Mouse (Mus musculus) heart, adult 18-20 months (tissue): ENCODE data around the gene Gm10645. TPM values are rescaled to one million over a fixed set of nuclear protein-coding genes. Genes with fewer than 3 reads are reported as not detected.

Experiments
- DNase-seq, 2 experiments: peaks; one replicate each; pipeline ENCODE4 v3.0.0; 2021 to 2022; ENCODE audit warnings: mixed read lengths in 1 of 2
- total RNA-seq, 2 experiments: library from RNA; stranded (reverse); gene quantifications; 2 replicates each; pipeline ENCODE4 v1.2.3; 2021

Gm10645 gene
- total RNA-seq, 2 experiments from 2014 or later, result not detected

DNA sequence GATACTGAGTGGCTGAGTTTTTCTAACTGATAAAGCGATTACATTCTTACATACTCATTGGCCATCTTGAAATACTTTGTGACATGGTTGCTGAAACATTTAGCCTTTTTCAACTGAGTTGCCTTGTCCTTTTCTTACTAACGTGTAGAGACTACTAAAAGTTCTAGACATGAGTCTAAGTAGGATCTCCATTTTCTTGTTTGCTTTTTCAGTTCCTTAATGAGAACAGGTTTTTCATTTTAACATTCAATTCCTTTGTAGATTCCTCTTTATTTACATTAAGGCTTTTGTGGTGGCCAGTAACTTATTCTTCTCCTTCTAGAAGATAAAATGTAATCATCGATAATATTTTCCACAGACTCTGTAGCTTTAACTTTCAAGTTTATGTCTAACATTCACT is 3.2 kb upstream of the Gm10645 start:
- DNase-seq, result no peak

DNA sequence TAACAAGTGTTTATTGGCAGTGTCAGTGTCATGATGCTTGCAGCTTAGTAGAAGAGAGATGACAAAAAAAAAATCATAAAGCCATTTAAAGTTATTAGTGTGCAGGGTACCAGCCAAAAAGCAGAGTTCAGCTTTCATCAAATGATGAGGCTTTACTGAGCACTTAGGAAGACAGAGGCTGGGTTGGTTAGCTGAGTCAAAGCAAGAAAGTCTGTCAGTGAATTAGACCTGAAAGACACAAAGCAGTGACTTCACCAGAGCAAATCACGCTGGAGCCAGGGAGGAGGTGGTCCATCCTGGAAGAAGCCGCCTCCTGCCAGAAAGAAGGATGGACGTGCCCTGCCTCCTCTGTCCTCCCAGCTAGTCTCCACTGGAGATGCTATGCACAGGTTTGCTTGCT is 2.0 kb upstream of the Gm10645 start:
- no peak for DNase-seq

DNA sequence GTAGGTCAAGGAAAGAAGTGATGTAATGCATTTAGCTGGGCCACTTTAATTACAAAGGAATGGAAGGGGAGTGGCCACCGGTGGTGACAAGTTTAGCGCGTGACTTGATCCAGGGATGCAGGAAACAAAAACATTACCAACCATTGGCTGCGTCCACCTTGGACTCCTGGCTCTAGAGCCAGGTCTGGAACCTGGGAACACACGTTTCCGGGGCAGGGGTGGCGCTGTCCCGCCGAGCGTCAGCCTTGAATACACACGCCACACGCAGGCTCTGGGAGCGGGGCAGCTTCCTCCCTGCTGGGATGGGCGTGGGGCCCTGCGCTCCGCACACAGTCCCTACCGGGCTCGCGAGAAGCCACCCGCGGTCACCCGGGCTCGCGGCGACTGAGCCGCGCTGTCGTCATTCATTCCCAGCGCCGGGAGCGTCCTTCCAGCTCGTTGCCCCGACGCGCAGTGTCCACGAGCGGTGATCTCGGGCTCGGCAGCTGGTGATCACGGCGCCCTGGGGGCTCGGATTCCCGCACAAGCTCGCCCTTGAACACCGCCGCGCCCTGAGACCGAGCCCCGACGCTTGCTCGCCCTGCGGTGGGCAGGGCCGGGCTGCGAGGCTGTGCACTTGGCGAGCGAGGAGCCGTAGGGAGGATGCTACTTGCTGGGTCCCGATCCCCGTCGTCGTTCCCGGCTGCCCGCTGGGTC is 587 bp downstream of the Gm10645 start, which contains the start of gene Tbc1d9:
Gene Tbc1d9 (plus strand): TSS at position 118 of the 696 bp plus-strand sequence.
- DNase-seq, result peak; percentile 72 to 73

DNA sequence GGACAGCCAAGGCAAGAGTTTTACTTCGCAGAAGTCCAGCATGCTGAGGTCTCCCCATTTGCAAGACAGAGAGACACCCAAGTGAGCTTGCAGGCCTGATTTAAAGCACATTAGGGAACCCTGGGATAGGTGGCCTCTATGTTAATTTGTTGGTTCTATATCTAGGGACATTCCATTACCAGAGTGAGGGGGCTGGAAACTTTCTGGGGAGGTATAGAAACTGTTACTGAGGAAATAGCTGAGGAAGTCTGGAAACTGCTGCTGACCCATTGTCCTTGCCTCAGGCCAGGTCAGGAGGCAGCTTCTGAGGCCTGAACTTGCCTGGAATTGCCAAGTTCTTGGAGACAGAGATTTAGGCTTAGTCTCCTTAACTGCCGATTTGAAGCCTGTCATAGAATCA is 5.4 kb downstream of the Gm10645 start:
- DNase-seq, result no peak

DNA sequence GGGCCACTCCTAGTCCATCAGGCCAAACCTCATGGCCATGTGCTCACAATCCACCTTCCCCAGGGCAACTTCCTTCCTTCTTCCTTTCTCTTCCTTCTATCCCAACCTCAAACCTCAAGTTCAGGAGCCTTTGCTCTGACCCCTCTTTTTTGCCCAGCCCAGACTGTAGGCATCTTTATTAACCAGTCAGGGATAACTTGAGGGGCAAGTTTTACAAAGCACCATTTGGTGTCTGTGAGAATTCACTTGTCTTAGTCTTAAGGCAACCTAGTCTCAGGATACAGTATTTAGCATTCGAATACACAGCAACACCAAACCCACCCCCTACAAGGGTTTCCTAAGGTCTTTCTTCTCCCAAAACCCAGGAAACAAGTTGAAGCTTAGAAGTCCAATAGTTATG is 6.4 kb downstream of the Gm10645 start:
- DNase-seq, result no peak

DNA sequence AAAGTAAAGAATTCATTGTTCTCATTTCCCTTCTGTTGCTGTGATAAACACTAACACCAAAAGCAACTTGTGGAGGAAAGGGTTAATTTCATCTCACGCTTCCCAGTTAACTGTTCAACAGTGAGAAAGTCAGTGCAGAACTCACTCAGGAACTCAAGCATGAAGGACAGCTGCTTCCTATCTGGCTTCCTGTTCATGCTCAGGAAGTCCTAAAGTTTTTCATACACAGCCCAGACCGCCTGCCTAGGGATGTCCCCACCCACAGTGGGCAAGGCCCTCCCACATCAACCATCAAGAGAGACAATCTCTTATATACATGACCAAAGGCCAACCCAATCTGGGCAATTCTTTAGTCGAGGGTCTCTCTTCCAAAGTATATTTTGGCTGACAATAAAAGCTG is 7.0 kb downstream of the Gm10645 start:
- peak in 1 of 2 experiments; percentile 28 for DNase-seq

DNA sequence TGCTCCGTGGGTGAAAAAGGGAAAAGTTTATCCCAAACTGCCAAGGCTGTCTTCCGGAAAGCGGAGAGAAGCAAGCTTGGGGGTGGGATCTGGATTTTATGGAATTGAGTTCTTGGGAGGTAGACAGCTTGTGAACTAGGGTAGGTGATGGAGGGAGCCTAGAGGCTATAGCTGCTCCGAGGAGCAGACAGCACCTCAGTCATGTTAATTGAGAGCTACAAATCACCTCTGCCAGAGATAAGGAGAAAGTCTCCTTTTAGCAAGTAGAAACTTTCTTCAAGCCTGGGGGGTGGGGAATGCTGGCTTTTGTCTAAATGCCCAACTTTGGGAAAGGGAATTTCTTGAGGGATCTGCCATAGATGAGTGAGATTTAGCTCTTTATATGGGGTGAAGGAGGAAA is 10.9 kb downstream of the Gm10645 start:
- DNase-seq, result no peak

DNA sequence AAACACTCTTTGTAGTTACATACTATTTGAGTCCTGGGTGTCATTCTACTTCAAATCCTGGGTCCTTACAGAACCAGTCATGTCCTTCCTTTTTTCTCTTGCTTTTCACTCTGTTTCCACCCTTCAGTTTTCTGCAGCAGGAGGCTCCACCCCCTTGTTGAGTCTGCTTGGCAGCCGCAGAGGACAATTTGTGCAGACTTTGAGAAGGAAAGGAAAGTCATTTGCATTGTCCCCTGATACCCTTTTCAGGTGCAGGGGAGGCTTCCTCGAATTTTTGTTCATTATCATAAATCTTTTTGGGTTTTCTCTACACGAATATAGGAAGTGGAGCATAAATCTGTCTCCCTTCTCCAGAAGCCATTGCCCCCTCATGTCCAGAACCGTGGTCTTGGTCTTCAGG is 13.5 kb downstream of the Gm10645 start:
- peak in 1 of 2 experiments; percentile 30 for DNase-seq

DNA sequence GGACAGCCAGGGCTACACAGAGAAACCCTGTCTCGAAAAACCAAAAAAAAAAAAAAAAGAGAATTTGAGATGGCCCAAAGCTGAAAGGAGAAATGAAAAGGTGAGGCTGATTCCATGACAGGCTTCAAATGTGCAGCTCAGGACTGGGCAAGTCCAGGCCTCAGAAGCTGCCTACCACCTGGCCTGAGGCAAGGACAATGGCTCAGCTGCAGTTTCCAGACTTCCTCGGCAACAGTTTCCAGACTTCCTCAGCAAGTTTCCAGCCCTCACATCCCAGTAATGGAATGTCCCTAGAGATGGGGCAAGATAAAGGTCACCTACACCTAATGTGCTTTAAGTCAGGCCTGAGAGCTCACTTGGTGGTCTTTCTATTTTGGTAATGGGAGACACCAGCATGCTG is 13.9 kb downstream of the Gm10645 start:
- DNase-seq, result no peak

DNA sequence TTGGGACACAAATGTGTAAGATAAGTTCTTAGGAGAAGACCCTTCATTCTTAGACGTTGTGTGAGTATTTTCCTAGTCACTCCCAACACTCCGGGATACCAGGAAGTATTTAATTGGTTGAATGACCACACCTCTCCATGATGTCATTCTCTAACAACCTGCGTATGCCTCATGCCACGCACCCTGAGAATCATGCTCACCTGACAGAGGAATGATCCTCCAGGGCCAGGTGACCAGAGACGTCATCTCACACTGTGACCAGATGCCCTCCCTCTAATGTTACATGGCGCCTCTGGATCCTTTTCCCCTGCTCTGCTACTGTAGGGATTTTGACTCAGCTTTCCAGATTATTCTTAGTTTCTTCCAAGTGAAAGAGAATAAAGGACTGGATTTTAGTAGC is 16.8 kb downstream of the Gm10645 start:
- DNase-seq, result no peak

DNA sequence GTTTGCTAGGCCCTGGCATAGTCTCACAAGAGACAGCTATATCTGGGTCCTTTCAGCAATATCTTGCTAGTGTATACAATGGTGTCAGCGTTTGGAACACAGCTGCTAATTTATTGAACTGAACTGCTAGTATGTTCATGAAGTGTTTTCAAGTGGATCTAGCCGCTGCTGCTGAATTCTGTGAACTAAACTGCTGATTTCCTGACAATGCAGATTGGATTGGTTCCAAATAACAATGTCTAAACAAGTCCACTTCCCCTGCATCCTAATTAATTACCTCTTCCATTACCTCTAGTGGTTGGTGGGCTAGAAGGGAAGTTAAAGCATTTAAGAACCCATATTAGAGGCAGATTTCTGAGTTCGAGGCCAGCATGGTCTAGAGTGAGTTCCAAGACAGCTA is 20.5 kb downstream of the Gm10645 start:
- no peak for DNase-seq

DNA sequence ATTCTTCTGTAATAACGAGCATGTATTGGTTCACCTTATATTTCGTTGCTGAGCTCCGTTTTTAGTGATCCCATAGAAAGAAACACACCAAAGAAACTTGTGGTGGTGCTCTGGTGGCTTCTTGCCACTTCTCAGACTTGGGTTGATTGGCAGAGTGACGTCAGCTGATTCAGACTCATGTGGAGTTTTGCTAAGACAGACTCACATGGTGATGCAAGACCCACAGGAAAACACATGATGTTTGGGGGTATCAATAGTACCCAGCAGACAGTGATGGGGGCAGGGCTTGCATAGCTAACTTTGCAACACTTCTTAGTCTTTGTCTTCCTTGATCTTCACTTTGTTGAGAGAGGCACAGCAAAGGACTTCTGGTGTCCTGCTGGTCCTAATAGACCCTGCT is 21.4 kb downstream of the Gm10645 start:
- no peak for DNase-seq

DNA sequence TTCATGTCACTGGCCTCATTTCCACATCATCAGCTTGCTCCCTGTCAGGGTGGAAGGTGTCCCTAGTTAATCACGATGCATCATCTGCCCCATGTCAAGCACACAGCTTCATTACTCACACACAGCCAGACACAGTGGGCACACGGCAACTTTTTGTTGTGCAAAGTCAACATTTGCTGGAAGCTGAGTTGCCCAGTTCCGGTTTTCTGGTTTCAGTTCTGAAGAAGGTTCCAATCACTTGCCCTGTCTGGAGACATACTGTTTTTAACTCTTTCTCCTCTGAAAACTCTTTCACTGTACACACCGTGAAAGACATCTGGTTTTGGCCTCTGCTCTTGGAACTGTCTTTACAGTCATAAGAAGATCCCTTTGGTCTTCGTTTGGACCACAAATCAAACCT is 24.6 kb downstream of the Gm10645 start:
- peak in 1 of 2 experiments; percentile 51 for DNase-seq

DNA sequence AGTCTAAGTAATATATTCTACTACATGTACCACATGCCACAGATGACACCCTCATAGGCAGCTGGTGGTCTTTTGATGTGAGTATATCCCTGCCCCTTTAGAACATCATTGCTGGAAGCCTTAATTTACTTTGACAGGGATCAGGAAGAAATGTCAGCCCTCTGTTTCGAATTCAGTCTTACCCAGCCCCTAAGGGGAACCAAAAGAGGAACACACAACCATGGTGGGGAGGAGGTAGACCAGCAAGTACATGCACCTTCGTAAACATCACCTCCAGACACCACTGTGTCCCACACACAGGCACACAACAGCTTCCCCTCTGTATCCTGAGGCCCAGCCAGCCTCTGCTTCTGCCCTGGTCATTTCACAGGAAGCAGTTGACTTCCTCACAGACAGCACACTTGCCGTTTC is 25.3 kb downstream of the Gm10645 start:
- peak in 1 of 2 experiments; percentile 50 for DNase-seq

DNA sequence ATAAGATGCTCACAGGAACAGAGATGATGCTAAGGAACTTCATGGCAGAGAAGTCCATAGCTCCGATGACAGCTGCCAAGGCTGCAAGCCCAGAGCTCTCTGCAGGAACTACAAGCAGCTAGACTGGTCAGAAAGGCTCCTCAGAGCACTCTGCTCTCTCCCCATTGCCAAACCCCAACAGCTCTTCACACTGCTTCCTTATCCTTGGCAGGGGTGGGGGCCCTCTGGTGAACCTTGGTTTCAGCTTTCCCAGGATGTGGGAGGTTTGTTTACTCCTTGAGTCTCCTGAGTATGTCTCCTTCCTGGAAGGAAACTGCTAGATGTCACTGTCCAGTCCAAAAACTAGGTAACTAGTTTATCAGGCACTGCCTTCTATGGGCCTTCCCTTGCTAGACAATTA is 25.9 kb downstream of the Gm10645 start:
- DNase-seq, result peak in 1 of 2 experiments; percentile 43

DNA sequence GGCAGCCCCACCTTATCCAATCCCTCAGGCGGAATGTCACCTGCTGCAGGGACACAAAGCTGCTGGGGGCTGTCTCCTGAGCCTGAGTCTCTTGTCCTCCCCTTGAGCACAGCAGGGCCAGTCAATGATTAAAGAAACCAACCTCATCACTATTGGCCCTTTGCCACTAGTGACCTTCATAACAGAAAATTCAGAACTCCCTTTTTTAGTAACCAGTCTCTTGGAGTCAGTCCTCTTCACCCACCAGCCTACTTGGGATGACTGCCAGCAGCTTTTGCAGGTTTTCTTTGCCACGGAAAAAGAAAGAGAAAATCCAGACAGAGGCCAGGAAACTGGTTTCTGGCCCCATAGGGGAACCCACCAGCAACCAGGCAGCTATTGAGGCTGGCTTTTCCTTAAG is 30.9 kb downstream of the Gm10645 start:
- no peak for DNase-seq

Other genes with a start within 250 kb of the Gm10645 start
- gene Tbc1d9, start 818 bp downstream of the Gm10645 start, total RNA-seq, result 1 to 10 TPM; 3.0 to 4.0 TPM
- 100 to 1,000 TPM in 1 of 2 experiments, 1 to 10 TPM in 1; 1.1 to 108 TPM for gene Ucp1, start 124.2 kb upstream of the Gm10645 start, total RNA-seq
- 1 to 10 TPM; 8.4 to 8.9 TPM for gene Elmod2, start 166.3 kb upstream of the Gm10645 start, total RNA-seq
- gene Mgat4d, start 182.3 kb upstream of the Gm10645 start, total RNA-seq, result not detected
- not detected for gene Clgn, start 223.7 kb upstream of the Gm10645 start, total RNA-seq